Mouse (Mus musculus) hindbrain, embryonic 14.5 days (tissue): Measurements from ENCODE around the gene Myo19. TPM values are rescaled to one million over a fixed set of nuclear protein-coding genes. Genes with fewer than 3 reads are reported as not detected.

Source experiments
- ATAC-seq: fragments of 200-750 bp; cut with Nextera tagmentation; 2 replicates; pipeline ENCODE4 v1.8.0; 2017; ENCODE audit warnings: moderate number of reproducible peaks, mild to moderate bottlenecking, moderate TSS enrichment, moderate library complexity; ENCODE audit not compliant: low FRiP score
- DNase-seq: peaks from one replicate; pipeline ENCODE4 v3.0.0-alpha.2; 2015; ENCODE audit warnings: low spot score
- H3K27ac ChIP-seq: fragments of 300-500 bp; sonication (generic); 2 replicates; pipeline ENCODE4 v1.5.1; 2014; ENCODE audit warnings: mild to moderate bottlenecking, moderate library complexity
- H3K27me3 ChIP-seq: fragments of 300-500 bp; sonication (generic); 2 replicates; pipeline ENCODE4 v1.6.1; 2014; ENCODE audit warnings: mild to moderate bottlenecking, low read length, mixed read lengths; ENCODE audit not compliant: control insufficient read depth, insufficient read depth
- H3K36me3 ChIP-seq: fragments of 300-500 bp; sonication (generic); replicated peaks from 2 replicates; pipeline ENCODE4 v1.6.1; 2014; ENCODE audit not compliant: control insufficient read depth, insufficient read depth
- H3K4me1 ChIP-seq: fragments of 300-500 bp; sonication (generic); replicated peaks from 2 replicates; pipeline ENCODE4 v1.6.1; 2014; ENCODE audit warnings: antibody characterized with exemption, low read length, mixed read lengths; ENCODE audit not compliant: control insufficient read depth, insufficient read depth
- H3K4me2 ChIP-seq: fragments of 300-500 bp; sonication (generic); replicated peaks from 2 replicates; pipeline ENCODE4 v1.6.1; 2014; ENCODE audit warnings: mild to moderate bottlenecking, moderate library complexity
- H3K4me3 ChIP-seq: fragments of 300-500 bp; sonication (generic); replicated peaks from 2 replicates; pipeline ENCODE4 v1.5.1; 2014; ENCODE audit warnings: mild to moderate bottlenecking, low read length
- H3K9ac ChIP-seq: fragments of 300-500 bp; sonication (generic); 2 replicates; pipeline ENCODE4 v1.6.1; 2014
- H3K9me3 ChIP-seq: fragments of 300-500 bp; sonication (generic); 2 replicates; pipeline ENCODE4 v1.6.1; 2016; ENCODE audit warnings: low read length; ENCODE audit not compliant: control insufficient read depth
- WGBS: fragments of 180-500 bp; shearing (Covaris S2); extraction: QIAGEN DNeasy Blood & Tissue Kit; methylation state at CpG from one replicate; pipeline ENCODE4 v1.1.7; 2014; 5-methylcytosine and 5-hydroxymethylcytosine counted together
- polyA plus RNA-seq: library from polyadenylated mRNA; unstranded; fragments of >200 nt; fragmentation: Nextera tagmentation; extraction: Ambion mirVana; gene quantifications from 2 replicates; pipeline ENCODE4 v1.2.1, GENCODE M21; 2014

Myo19 gene
- polyA plus RNA-seq = 6.0 and 6.1 TPM in 2 replicates

DNA sequence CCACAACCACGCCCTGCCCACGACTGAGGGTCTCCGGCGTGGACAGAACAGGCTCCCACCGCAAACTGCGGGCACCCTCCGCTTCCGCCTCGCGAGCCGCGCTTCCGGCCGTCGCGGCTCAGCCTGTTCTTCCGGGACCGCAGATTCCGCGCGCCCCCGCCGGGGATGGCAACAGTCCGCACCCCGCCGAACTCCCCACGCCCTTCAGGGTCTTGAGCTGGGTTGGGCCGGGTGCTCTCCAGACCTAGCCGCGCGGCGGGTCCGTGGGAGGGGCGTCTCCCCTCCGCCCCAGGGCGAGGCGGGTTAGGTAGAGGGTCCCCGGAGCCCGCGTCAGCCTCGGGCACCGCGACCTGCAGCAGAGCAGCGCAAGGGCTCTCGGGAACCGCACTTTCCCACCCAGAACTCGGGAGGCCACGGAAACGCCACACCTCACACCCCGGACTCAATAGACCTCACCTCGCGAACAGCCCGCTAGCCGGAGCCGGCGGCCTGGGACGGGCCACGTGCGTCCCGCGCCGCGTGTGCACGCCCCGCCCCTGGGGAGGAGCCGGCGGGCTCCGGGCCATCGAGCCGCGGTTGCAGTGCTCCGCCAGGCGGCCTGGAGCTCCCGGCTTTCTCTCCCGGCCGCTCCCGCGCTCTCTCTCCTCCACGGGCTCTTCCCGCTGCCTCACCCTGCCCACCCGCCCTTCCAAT is at the start of gene Myo19, which contains the start of gene Pigw:
Myo19 (plus strand) TSS at position 377 of the 693 bp plus-strand sequence.
Pigw (minus strand) TSS at position 514 of the 693 bp plus-strand sequence.
- DNase-seq = peak; percentile 78
- Histone ChIP-seq H3K27me3 (no peaks in the 10 kb centered on the region), H3K36me3 (peaks cover 17% of the 10 kb centered on the region; the same call in 1 of the 2 replicates), H3K4me1 (peaks cover 18% of the 10 kb centered on the region), H3K27ac (peak within 1 kb of the TSS; percentile 86), H3K4me3 (peak within 1 kb of the TSS; percentile 74), H3K9ac (peak within 1 kb of the TSS; percentile 78), H3K4me2 (peak within 1 kb of the TSS; percentile 67), H3K9me3 (no peaks in the 10 kb centered on the region)
- WGBS = under 1% methylated on average over 65 of the region's 81 CpGs
- peak; percentile 94 for ATAC-seq

DNA sequence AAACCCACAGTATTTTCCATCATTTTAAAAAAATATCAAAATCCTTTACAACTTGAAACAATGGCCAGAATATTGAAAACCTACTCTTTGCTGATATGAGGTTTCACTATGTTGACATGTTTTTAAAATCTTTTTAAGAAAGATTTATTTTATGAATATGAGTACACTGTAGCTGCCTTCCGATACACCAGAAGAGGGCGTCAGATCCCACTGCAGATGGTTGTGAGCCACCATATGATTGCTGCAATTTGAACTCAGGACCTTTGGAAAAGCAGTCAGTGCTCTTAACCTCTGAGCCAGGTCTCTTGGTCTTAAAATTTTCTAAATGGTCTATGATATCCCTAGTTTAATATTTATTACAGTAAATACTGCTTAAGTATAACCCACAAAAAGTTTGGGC is 40.6 kb upstream of the Myo19 start:
- 94% methylated on average over 2 of the region's 2 CpGs for WGBS
- H3K4me2 ChIP-seq = no peak overlapping the region
- H3K36me3 ChIP-seq = peaks cover 92% of the 10 kb centered on the region
- H3K27me3 ChIP-seq = no peaks in the 10 kb centered on the region
- no peak overlapping the region for H3K27ac ChIP-seq
- ATAC-seq (no peak), DNase-seq (no peak)
- H3K4me1 ChIP-seq = no peaks in the 10 kb centered on the region
- H3K9ac ChIP-seq = no peak overlapping the region
- no peak overlapping the region for H3K4me3 ChIP-seq
- no peaks in the 10 kb centered on the region for H3K9me3 ChIP-seq

- WGBS = 93% methylated on average over 15 of the region's 15 CpGs
- Histone ChIP-seq H3K9ac (no peak overlapping the region), H3K36me3 (peaks cover 76% of the 10 kb centered on the region), H3K4me1 (no peaks in the 10 kb centered on the region), H3K9me3 (no peaks in the 10 kb centered on the region), H3K4me3 (no peak overlapping the region), H3K4me2 (no peak overlapping the region), H3K27ac (no peak overlapping the region), H3K27me3 (no peaks in the 10 kb centered on the region)
- no peak for DNase-seq
- no peak for ATAC-seq
Measured at GRCm38 (mm10) chr11:84846741-84847474, 33.0 kb upstream of the Myo19 start.

GRCm38 (mm10) chr11:84847475-84848090 is 32.4 kb upstream of the Myo19 start:
- Histone ChIP-seq H3K4me1 (no peaks in the 10 kb centered on the region), H3K27me3 (no peaks in the 10 kb centered on the region), H3K9me3 (no peaks in the 10 kb centered on the region), H3K36me3 (peaks cover 80% of the 10 kb centered on the region), H3K4me2 (no peak overlapping the region), H3K4me3 (no peak overlapping the region), H3K9ac (no peak overlapping the region), H3K27ac (no peak overlapping the region)
- 85% methylated on average over 7 of the region's 7 CpGs for WGBS
- DNase-seq (no peak), ATAC-seq (no peak)

GRCm38 (mm10) chr11:84855285-84855684 is 24.7 kb upstream of the Myo19 start:
- no peaks in the 10 kb centered on the region for H3K4me1 ChIP-seq
- DNase-seq = no peak
- H3K4me2 ChIP-seq = no peak overlapping the region
- H3K27ac ChIP-seq = no peak overlapping the region
- no peaks in the 10 kb centered on the region for H3K27me3 ChIP-seq
- no peak overlapping the region for H3K4me3 ChIP-seq
- peaks cover 89% of the 10 kb centered on the region for H3K36me3 ChIP-seq
- WGBS = 94% methylated on average over 6 of the region's 6 CpGs
- H3K9me3 ChIP-seq = no peaks in the 10 kb centered on the region
- H3K9ac ChIP-seq = no peak overlapping the region
- no peak for ATAC-seq

GRCm38 (mm10) chr11:84865268-84865667 is 14.7 kb upstream of the Myo19 start:
- Histone ChIP-seq H3K27me3 (no peaks in the 10 kb centered on the region), H3K9ac (no peak overlapping the region), H3K4me1 (peaks cover 19% of the 10 kb centered on the region), H3K27ac (no peak overlapping the region), H3K9me3 (no peaks in the 10 kb centered on the region), H3K4me3 (no peak overlapping the region), H3K36me3 (peaks cover 9% of the 10 kb centered on the region), H3K4me2 (no peak overlapping the region)
- no peak for ATAC-seq
- WGBS = 81% methylated on average over 2 of the region's 2 CpGs
- DNase-seq = no peak

DNA sequence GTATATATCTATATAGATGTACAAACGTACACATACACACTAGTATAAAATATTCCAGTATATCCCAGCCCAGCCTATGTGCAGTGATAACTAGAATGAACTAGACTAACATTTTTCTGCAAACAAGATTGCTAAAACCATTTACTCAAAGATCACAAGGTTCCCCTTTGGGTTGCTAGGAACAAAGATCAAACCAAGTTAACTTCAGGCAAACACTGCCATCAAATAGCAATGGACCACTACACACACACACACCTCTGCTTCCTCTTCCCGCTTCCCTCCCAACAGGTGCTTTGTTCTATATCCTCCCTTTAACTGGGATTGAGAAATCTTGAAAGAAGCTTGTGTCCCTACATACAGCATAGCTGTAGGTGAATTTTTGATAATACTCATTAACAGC is 12.4 kb upstream of the Myo19 start:
- 96% methylated on average over 2 of the region's 2 CpGs for WGBS
- peak overlapping the region; percentile 29 for H3K4me2 ChIP-seq
- no peak for ATAC-seq

DNA sequence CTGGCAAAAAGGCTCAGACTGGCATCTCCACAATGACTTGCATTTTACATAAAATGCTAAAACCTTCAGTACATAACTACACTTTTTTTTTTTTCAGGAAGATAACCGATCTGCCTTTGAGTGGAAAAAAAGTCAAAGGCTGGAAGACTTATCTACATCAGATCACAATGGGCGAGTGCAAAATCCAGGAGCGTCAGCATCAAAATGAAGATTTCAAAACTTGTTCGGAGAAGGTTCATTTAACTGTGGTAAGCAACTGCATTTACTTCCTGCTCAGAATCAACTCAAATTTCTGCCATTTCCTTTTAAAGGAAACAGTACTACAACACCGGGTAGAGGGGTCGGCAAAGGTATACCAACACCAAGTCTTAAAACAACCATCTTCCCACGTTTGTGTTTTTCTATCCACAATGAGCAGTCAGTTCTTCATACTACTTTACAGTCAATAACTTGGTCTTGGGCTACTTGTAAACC is 11.1 kb upstream of the Myo19 start:
- Histone ChIP-seq H3K4me2 (peak overlapping the region; percentile 93), H3K27me3 (no peaks in the 10 kb centered on the region), H3K9me3 (no peaks in the 10 kb centered on the region), H3K9ac (peak overlapping the region; percentile 90), H3K27ac (peak overlapping the region; percentile 100; the same call in 1 of the 2 replicates), H3K36me3 (no peaks in the 10 kb centered on the region), H3K4me3 (peak overlapping the region; percentile 96), H3K4me1 (peaks cover 23% of the 10 kb centered on the region)
- DNase-seq (no peak), ATAC-seq (no peak)
- WGBS = 18% methylated on average over 7 of the region's 7 CpGs

More for the DNA sequence above, 12.4 kb upstream of the Myo19 start:
- Histone ChIP-seq H3K9ac (no peak overlapping the region; the same call in 1 of the 2 replicates), H3K9me3 (no peaks in the 10 kb centered on the region), H3K4me1 (peaks cover 23% of the 10 kb centered on the region), H3K27me3 (no peaks in the 10 kb centered on the region), H3K4me3 (no peak overlapping the region; the same call in 1 of the 2 replicates), H3K36me3 (no peaks in the 10 kb centered on the region), H3K27ac (no peak overlapping the region)
- DNase-seq = no peak
